Mouse (Mus musculus) megakaryocyte, embryonic 14.5 days (primary cell): ENCODE results near the gene Zscan26.

Experiments used
- FLI1 ChIP-seq: IDR thresholded peaks from 2 replicates; pipeline ENCODE4 v1.6.1; 2012; ENCODE audit warnings: low read length, inconsistent platforms, mixed read lengths
- GATA1 ChIP-seq: IDR thresholded peaks from 3 replicates; pipeline ENCODE4 v1.6.1; 2012; ENCODE audit warnings: mixed read lengths, low read length, inconsistent platforms, borderline replicate concordance

- TF ChIP-seq GATA1 (no peak), FLI1 (no peak)
Measured at GRCm38 (mm10) chr13:21427631-21428030, 25.9 kb downstream of the Zscan26 start.
